Mouse (Mus musculus): ENCODE measurements at regions not wholly inside any gene's neighbourhood (a gene's known extent, or its start where the extent isn't known, plus 50 kb on each side); places are given as distances from the start of the nearest gene placed in this dataset.

GRCm38 (mm10) chr1:35846224-35846936 is 221.8 kb upstream of the Hs6st1 start:
- Histone ChIP-seq H3K9ac (ENCODE audit: control insufficient read depth, low read depth, low read length, poor library complexity, severe bottlenecking) (no peak overlapping the region), H3K27ac (ENCODE audit: control insufficient read depth, low read depth, low read length) (peak overlapping the region; percentile 44; the same call in 1 of the 2 replicates), H3K9me3 (replicated peaks; ENCODE audit: insufficient read depth, low read length) (no peaks in the 10 kb centered on the region), H3K4me3 (ENCODE audit: control insufficient read depth in 1 of 2, insufficient read depth in 1 of 2, low read depth in 2 of 2, low read length in 2 of 2) (0 out of 4 replicates have a peak overlapping the region, but pooled peaks of 1 of the 2 experiments have one; percentile 22), H3K27me3 (ENCODE audit: control insufficient read depth in 1 of 2, insufficient read depth in 2 of 2, low read length in 2 of 2) (no peaks in the 10 kb centered on the region), H3K36me3 (ENCODE audit: control insufficient read depth in 1 of 2, insufficient read depth in 2 of 2, low read length in 2 of 2) (peaks cover 0 to 28% of the 10 kb centered on the region in 2 experiments; a peak in 2 of 4 replicates), H3K79me2 (ENCODE audit: control insufficient read depth, insufficient read depth, low read length, poor library complexity) (no peaks in the 10 kb centered on the region), H3K4me1 (ENCODE audit: control insufficient read depth in 1 of 2, insufficient read depth in 2 of 2, low read length in 2 of 2) (peaks cover 14 to 56% of the 10 kb centered on the region in 2 experiments)
- peak; percentile 79 for DNase-seq (ENCODE audit: low read depth, low spot score)
- TF ChIP-seq USF2 (IDR thresholded peaks at IDR 0.05; ENCODE audit: borderline replicate concordance in 1 of 2, insufficient read depth in 1 of 2, low read depth in 1 of 2, low read length in 2 of 2) (no peak), POLR2A (IDR thresholded peaks at IDR 0.05; ENCODE audit: control insufficient read depth in 1 of 2, insufficient read depth in 1 of 2, low read depth in 1 of 2, low read length in 2 of 2, poor library complexity in 1 of 2) (no peak), TAL1 (IDR thresholded peaks at IDR 0.05; ENCODE audit: low read length) (no peak), TCF12 (IDR thresholded peaks at IDR 0.05; ENCODE audit: low read depth, low read length) (0 out of 2 replicates have a peak, but pooled peaks have one; percentile 11), MEF2A (IDR thresholded peaks at IDR 0.05; ENCODE audit: extremely low read depth, insufficient replicate concordance, low read depth, low read length, poor library complexity, severe bottlenecking) (no peak), CHD1 (IDR thresholded peaks at IDR 0.05; ENCODE audit: low read depth, low read length) (no peak), ETS1 (IDR thresholded peaks at IDR 0.05; ENCODE audit: low read depth, low read length) (0 out of 2 replicates have a peak, but pooled peaks have one; percentile 29), EP300 (IDR thresholded peaks at IDR 0.05; ENCODE audit: low read depth in 1 of 2, low read length in 2 of 2) (peak; percentile 60 to 70; a peak in 3 of 4 replicates), GATA1 (IDR thresholded peaks at IDR 0.05; ENCODE audit: low read depth, low read length) (peak; percentile 65), RAD21 (IDR thresholded peaks at IDR 0.05; ENCODE audit: low read depth, low read length) (peak; percentile 37), TBP (IDR thresholded peaks at IDR 0.05; ENCODE audit: low read depth, low read length) (no peak), E2F4 (IDR thresholded peaks at IDR 0.05; ENCODE audit: borderline replicate concordance, low read depth, low read length) (no peak), CTCF (IDR thresholded peaks at IDR 0.05 in 2 of 3, conservative IDR thresholded peaks at IDR 0.05 in 1 of 3; ENCODE audit: control insufficient read depth in 1 of 3, insufficient read depth in 1 of 3, low read depth in 2 of 3, low read length in 3 of 3, poor library complexity in 1 of 3, severe bottlenecking in 1 of 3) (peak; percentile 71 to 85 (median 73)), POLR2AphosphoS2 (IDR thresholded peaks at IDR 0.05; ENCODE audit: low read length) (no peak), JUND (IDR thresholded peaks at IDR 0.05; ENCODE audit: low read depth, low read length) (no peak), KAT2A (conservative IDR thresholded peaks at IDR 0.05; ENCODE audit: low read depth, low read length) (no peak), MYC (IDR thresholded peaks at IDR 0.05; ENCODE audit: low read depth, low read length) (no peak), NRF1 (IDR thresholded peaks at IDR 0.05; ENCODE audit: insufficient read depth, low read depth, low read length, poor library complexity, severe bottlenecking) (no peak), SMC3 (IDR thresholded peaks at IDR 0.05; ENCODE audit: low read depth, low read length) (no peak), RCOR1 (IDR thresholded peaks at IDR 0.05; ENCODE audit: low read depth, low read length) (0 out of 2 replicates have a peak, but pooled peaks have one; percentile 24)
